Mouse (Mus musculus) neural tube, embryonic 14.5 days (tissue): ENCODE measurements around the gene Asb17. TPM values are rescaled to one million over a fixed set of nuclear protein-coding genes. Genes with fewer than 3 reads are reported as not detected.
A peak's percentile ranks its signal among the peaks of the same experiment; 100 is the strongest.
"Not testable (repeated sequence)": the region's sequence is repeated elsewhere in the genome, so short reads cannot be mapped to it uniquely, and the experiment has no call there.

ENCODE experiments used
- ATAC-seq: fragments of 200-750 bp; cut with Nextera tagmentation; 2 replicates; pipeline ENCODE4 v1.8.0; 2017; ENCODE audit warnings: low read depth, mild to moderate bottlenecking, moderate TSS enrichment, moderate library complexity
- H3K27ac ChIP-seq: fragments of 300-500 bp; sonication (generic); 2 replicates; pipeline ENCODE4 v1.5.1; 2014; ENCODE audit warnings: low read depth, mild to moderate bottlenecking, control low read depth, low read length, moderate library complexity, mixed read lengths
- H3K27me3 ChIP-seq: fragments of 300-500 bp; sonication (generic); 2 replicates; pipeline ENCODE4 v1.6.1; 2014; ENCODE audit warnings: low read length; ENCODE audit not compliant: control insufficient read depth, insufficient read depth
- H3K36me3 ChIP-seq: fragments of 300-500 bp; sonication (generic); 2 replicates; pipeline ENCODE4 v1.6.1; 2014; ENCODE audit warnings: low read length, mixed read lengths; ENCODE audit not compliant: control insufficient read depth, insufficient read depth
- H3K4me1 ChIP-seq: fragments of 300-500 bp; sonication (generic); 2 replicates; pipeline ENCODE4 v1.6.1; 2014; ENCODE audit warnings: low read length; ENCODE audit not compliant: control insufficient read depth, insufficient read depth
- H3K4me2 ChIP-seq: fragments of 300-500 bp; sonication (generic); 2 replicates; pipeline ENCODE4 v1.6.1; 2014; ENCODE audit warnings: mild to moderate bottlenecking, low read depth, low read length, control low read depth
- H3K4me3 ChIP-seq: fragments of 300-500 bp; sonication (generic); 2 replicates; pipeline ENCODE4 v1.5.1; 2014; ENCODE audit warnings: low read depth, low read length, control low read depth, mixed read lengths
- H3K9ac ChIP-seq: fragments of 300-500 bp; sonication (generic); replicated peaks from 2 replicates; pipeline ENCODE4 v1.6.1; 2014; ENCODE audit warnings: low read depth, mild to moderate bottlenecking, control low read depth, low read length, mixed read lengths
- H3K9me3 ChIP-seq: fragments of 300-500 bp; sonication (generic); 2 replicates; pipeline ENCODE4 v1.6.1; 2016; ENCODE audit warnings: low read length; ENCODE audit not compliant: control insufficient read depth
- WGBS: fragments of 180-500 bp; shearing (Covaris S2); extraction: QIAGEN DNeasy Blood & Tissue Kit; methylation state at CpG from one replicate; pipeline ENCODE4 v1.1.7; 2014; 5-methylcytosine and 5-hydroxymethylcytosine counted together
- polyA plus RNA-seq: library from polyadenylated mRNA; unstranded; fragments of >200 nt; fragmentation: Nextera tagmentation; extraction: Ambion mirVana; gene quantifications from 2 replicates; pipeline ENCODE4 v1.2.1, GENCODE M21; 2014

Asb17 gene
- polyA plus RNA-seq, 1 experiment from 2014 or later: 0.33 TPM

GRCm38 (mm10) chr3:153829788-153830187 is 14.2 kb upstream of the Asb17 start:
- not testable (repeated sequence) for H3K9ac ChIP-seq, H3K27me3 ChIP-seq, H3K4me2 ChIP-seq, ATAC-seq, H3K36me3 ChIP-seq, H3K4me3 ChIP-seq, H3K9me3 ChIP-seq, H3K27ac ChIP-seq, H3K4me1 ChIP-seq
- whole genome bisulfite sequencing: 96% methylated on average over 3 of the region's 3 CpGs

GRCm38 (mm10) chr3:153831014-153831872 is 12.8 kb upstream of the Asb17 start:
- H3K9me3 ChIP-seq: no peaks in the 10 kb centered on the region
- no peak overlapping the region for H3K27ac ChIP-seq
- no peak overlapping the region for H3K9ac ChIP-seq
- H3K27me3 ChIP-seq: no peaks in the 10 kb centered on the region
- no peak overlapping the region for H3K4me3 ChIP-seq
- no peaks in the 10 kb centered on the region for H3K4me1 ChIP-seq
- 85% methylated on average over 11 of the region's 11 CpGs for WGBS
- no peaks in the 10 kb centered on the region for H3K36me3 ChIP-seq
- peak; percentile 31; the same call in 1 of the 2 replicates for ATAC-seq
- no peak overlapping the region for H3K4me2 ChIP-seq

DNA sequence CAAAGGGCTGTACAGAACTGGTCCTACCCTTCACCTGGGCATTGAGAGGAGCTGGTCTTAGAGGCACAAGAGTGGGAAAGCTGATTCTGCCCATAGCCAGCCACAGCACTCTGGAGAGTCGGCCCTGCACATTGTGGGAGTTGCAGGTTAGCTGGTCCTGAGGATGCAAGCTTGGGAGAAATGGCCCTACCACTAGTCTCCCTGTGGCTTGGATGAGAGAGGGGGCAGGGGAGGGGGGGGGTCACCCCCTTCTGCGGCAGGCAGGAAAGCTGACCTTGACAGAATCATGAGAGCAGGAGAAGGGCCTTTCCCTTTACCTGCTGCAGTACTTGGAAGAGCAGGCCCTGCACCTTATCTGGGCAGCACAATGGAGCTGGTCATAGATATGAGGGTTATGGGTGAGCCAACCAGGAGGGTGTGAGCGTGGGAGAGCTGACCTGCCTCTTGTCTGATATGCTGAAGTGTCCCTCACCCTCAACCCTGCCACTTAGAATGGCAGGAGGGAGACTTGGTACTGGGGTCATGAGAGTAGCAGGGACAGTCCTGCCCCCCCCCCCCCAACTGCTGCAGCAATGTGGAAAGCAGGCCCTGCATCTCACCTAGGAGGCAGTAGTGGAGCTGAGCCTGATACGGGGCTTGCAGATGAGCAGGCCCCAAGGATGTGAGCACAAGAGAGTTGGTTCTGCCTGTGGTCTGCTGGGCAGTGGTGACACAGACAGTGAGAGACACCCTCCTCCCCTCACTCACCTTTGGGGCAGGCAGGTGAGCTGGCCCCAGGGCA is 11.9 kb upstream of the Asb17 start:
- 87% methylated on average over 4 of the region's 4 CpGs for WGBS
- no peak; the same call in 1 of the 2 replicates for ATAC-seq
- H3K27me3 ChIP-seq: no peaks in the 10 kb centered on the region
- H3K27ac ChIP-seq: no peak overlapping the region
- no peaks in the 10 kb centered on the region for H3K4me1 ChIP-seq
- no peak overlapping the region for H3K4me3 ChIP-seq
- no peaks in the 10 kb centered on the region for H3K36me3 ChIP-seq
- no peaks in the 10 kb centered on the region for H3K9me3 ChIP-seq
- no peak overlapping the region for H3K9ac ChIP-seq
- no peak overlapping the region for H3K4me2 ChIP-seq

DNA sequence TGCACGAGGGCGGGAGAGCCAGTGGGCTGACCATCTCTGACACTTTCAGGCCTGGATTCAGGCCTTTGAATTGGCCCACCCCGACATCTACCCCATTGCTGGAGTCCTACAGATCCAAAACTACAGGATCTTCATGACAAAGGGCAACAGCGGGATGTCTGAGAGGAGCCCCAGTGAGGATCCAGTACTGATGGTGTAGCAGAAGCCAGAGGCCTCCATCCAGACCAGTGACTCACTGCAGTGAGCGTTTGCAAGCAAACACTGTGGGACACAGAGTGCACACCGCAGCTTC is 11.4 kb upstream of the Asb17 start:
- no peaks in the 10 kb centered on the region for H3K27me3 ChIP-seq
- H3K4me2 ChIP-seq: no peak overlapping the region
- H3K36me3 ChIP-seq: no peaks in the 10 kb centered on the region
- no peak overlapping the region for H3K9ac ChIP-seq
- ATAC-seq: no peak
- WGBS: 51% methylated on average over 6 of the region's 6 CpGs
- H3K4me1 ChIP-seq: no peaks in the 10 kb centered on the region
- H3K9me3 ChIP-seq: no peaks in the 10 kb centered on the region
- H3K27ac ChIP-seq: no peak overlapping the region
- no peak overlapping the region for H3K4me3 ChIP-seq

GRCm38 (mm10) chr3:153834071-153834470 is 9.9 kb upstream of the Asb17 start:
- no peaks in the 10 kb centered on the region for H3K27me3 ChIP-seq
- no peaks in the 10 kb centered on the region for H3K36me3 ChIP-seq
- H3K9ac ChIP-seq: no peak overlapping the region
- 95% methylated on average over 4 of the region's 4 CpGs for WGBS
- H3K9me3 ChIP-seq: no peaks in the 10 kb centered on the region
- ATAC-seq: no peak
- no peak overlapping the region for H3K4me2 ChIP-seq
- H3K4me3 ChIP-seq: no peak overlapping the region
- H3K4me1 ChIP-seq: no peaks in the 10 kb centered on the region
- H3K27ac ChIP-seq: no peak overlapping the region

DNA sequence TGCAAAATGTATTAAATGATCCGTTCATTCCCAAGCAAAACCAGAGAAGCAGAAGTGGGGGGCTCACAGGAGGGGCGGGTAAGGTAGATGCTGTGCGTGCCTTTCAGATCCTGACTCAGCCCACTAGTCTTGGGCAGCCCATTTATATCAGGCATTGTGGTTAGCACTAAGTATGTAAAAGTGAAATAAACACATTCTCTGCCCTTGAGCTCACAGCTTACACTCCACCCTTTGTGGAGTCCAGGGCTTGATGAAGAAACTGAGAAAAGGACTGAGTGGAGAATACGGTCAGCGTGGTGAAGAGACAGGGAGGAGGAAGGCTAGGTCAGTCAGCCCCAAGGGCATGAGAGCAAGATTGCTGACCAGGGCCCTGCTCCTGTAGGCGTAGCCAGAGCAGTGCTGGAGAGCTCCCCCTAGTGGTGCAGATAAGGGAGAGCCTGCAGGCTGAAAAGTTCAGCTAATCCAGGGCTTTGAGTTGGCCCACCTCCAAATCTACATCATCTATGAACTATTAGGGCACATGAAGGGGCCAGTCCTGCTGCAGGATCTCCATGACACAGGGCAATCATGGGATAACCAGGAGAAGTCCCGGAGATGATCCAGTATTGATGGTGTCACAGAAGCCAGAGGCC is 8.4 kb upstream of the Asb17 start:
- Histone ChIP-seq H3K36me3 (no peaks in the 10 kb centered on the region), H3K4me3 (no peak overlapping the region), H3K9me3 (no peaks in the 10 kb centered on the region), H3K27ac (no peak overlapping the region), H3K4me1 (no peaks in the 10 kb centered on the region), H3K27me3 (no peaks in the 10 kb centered on the region), H3K9ac (no peak overlapping the region), H3K4me2 (no peak overlapping the region)
- ATAC-seq: peak; percentile 31; the same call in 1 of the 2 replicates
- 68% methylated on average over 7 of the region's 7 CpGs for WGBS

DNA sequence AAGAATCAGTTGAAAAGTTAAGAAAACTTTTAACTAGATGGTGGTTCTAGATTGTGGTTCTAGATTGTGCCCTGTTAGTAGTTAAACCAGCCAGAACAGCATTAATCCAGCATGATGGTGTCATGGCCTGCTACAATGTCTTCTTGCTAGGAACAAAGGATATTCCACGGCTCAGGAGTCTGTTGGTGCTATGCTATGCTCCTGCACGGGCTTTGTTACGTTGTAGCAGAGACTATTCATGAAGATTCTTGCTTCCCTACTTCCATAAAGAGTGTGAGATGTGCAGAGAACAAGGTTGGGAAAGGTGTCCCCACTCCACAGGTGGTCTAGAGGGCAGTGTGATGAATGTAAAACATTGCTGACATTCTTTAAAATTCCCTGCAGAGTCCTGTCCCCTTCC is 7.7 kb upstream of the Asb17 start:
- no peaks in the 10 kb centered on the region for H3K4me1 ChIP-seq
- WGBS: 82% methylated on average over 3 of the region's 3 CpGs
- no peaks in the 10 kb centered on the region for H3K36me3 ChIP-seq
- no peak for ATAC-seq
- no peak overlapping the region for H3K4me3 ChIP-seq
- no peaks in the 10 kb centered on the region for H3K9me3 ChIP-seq
- no peak overlapping the region for H3K4me2 ChIP-seq
- no peak overlapping the region for H3K27ac ChIP-seq
- no peak overlapping the region for H3K9ac ChIP-seq
- no peaks in the 10 kb centered on the region for H3K27me3 ChIP-seq

GRCm38 (mm10) chr3:153837593-153837992 is 6.4 kb upstream of the Asb17 start:
- Histone ChIP-seq H3K9ac (no peak overlapping the region), H3K9me3 (no peaks in the 10 kb centered on the region), H3K4me2 (no peak overlapping the region), H3K4me1 (no peaks in the 10 kb centered on the region), H3K4me3 (no peak overlapping the region), H3K27me3 (no peaks in the 10 kb centered on the region), H3K27ac (no peak overlapping the region), H3K36me3 (no peaks in the 10 kb centered on the region)
- 81% methylated on average over 4 of the region's 4 CpGs for WGBS
- no peak for ATAC-seq

DNA sequence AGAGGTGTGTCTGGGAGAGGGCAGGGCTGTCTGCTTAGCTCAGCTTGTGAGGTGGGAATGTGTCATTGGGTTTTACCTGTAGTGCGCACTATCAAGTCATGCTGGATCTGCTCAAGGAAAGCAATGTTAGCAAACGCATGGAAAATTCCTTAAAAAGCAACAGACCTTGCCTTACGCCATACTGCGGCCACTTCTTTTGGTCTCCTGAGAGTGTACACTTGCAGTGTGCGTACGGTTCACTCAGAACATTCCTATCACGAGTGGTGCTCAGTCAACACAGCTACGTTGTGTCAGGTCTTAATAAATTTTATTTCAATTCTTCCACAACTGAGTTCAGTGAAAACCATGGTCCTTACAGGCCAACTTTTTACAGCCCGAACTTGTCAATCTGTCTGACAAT is 748 bp downstream of the Asb17 start:
- H3K27me3 ChIP-seq: no peaks in the 10 kb centered on the region
- no peak overlapping the region for H3K4me2 ChIP-seq
- WGBS: 94% methylated on average over 9 of the region's 9 CpGs
- no peak overlapping the region for H3K9ac ChIP-seq
- no peak for ATAC-seq
- H3K9me3 ChIP-seq: no peaks in the 10 kb centered on the region
- H3K36me3 ChIP-seq: no peaks in the 10 kb centered on the region
- no peak overlapping the region for H3K4me3 ChIP-seq
- H3K4me1 ChIP-seq: no peaks in the 10 kb centered on the region
- H3K27ac ChIP-seq: no peak overlapping the region
